Mouse (Mus musculus) lung, postnatal 10 days (tissue): ENCODE measurements around the gene Atp2b1.

Experiments
- DNase-seq: peaks from one replicate; pipeline ENCODE4 v3.0.0; 2021

The Atp2b1 gene

GRCm38 (mm10) chr10:98967240-98967891, 53.2 kb downstream of the Atp2b1 start:
- no peak for DNase-seq

GRCm38 (mm10) chr10:98970917-98971316, 56.7 kb downstream of the Atp2b1 start:
- DNase-seq: no peak

- no peak for DNase-seq
These were observed 58.2 kb downstream of the Atp2b1 start for GRCm38 (mm10) chr10:98972359-98972758.

- no peak for DNase-seq
These were observed 58.9 kb downstream of the Atp2b1 start for GRCm38 (mm10) chr10:98972912-98973605.

GRCm38 (mm10) chr10:98974645-98975044, 60.4 kb downstream of the Atp2b1 start:
- no peak for DNase-seq

GRCm38 (mm10) chr10:98975611-98976010, 61.4 kb downstream of the Atp2b1 start:
- DNase-seq: no peak

GRCm38 (mm10) chr10:98976877-98977494, 62.8 kb downstream of the Atp2b1 start:
- no peak for DNase-seq

GRCm38 (mm10) chr10:98978766-98979165, 64.6 kb downstream of the Atp2b1 start:
- DNase-seq: no peak

- DNase-seq: no peak
These were observed 65.1 kb downstream of the Atp2b1 start for GRCm38 (mm10) chr10:98979296-98979695.

GRCm38 (mm10) chr10:98979951-98980350, 65.7 kb downstream of the Atp2b1 start:
- DNase-seq: no peak

- no peak for DNase-seq
These were observed 77.8 kb downstream of the Atp2b1 start for GRCm38 (mm10) chr10:98991964-98992363.

GRCm38 (mm10) chr10:98993186-98993585, 79.0 kb downstream of the Atp2b1 start:
- no peak for DNase-seq

- DNase-seq: peak; percentile 11
These were observed 81.0 kb downstream of the Atp2b1 start for GRCm38 (mm10) chr10:98995016-98995747.

GRCm38 (mm10) chr10:99004866-99005265, 90.7 kb downstream of the Atp2b1 start:
- no peak for DNase-seq

GRCm38 (mm10) chr10:99011084-99011483, 96.9 kb downstream of the Atp2b1 start:
- DNase-seq: peak; percentile 27

- DNase-seq: no peak
These were observed 97.9 kb downstream of the Atp2b1 start for GRCm38 (mm10) chr10:99012086-99012485.

- DNase-seq: no peak
These were observed 100.5 kb downstream of the Atp2b1 start for GRCm38 (mm10) chr10:99014737-99015136.

GRCm38 (mm10) chr10:99016996-99017395, 102.8 kb downstream of the Atp2b1 start:
- no peak for DNase-seq

GRCm38 (mm10) chr10:99027462-99027861, 113.3 kb downstream of the Atp2b1 start:
- DNase-seq: no peak

GRCm38 (mm10) chr10:99029844-99030243, 115.6 kb downstream of the Atp2b1 start:
- DNase-seq: no peak

- DNase-seq: no peak
These were observed 119.9 kb downstream of the Atp2b1 start for GRCm38 (mm10) chr10:99033830-99034828.
